Mouse (Mus musculus) right cerebral cortex, postnatal 10 days (tissue): Measurements from ENCODE around the gene Exosc6.
A peak's percentile ranks its signal among the peaks of the same experiment; 100 is the strongest.
"Not testable (repeated sequence)": the region's sequence is repeated elsewhere in the genome, so short reads cannot be mapped to it uniquely, and the experiment has no call there.

Source experiments
- DNase-seq, 2 experiments: peaks; one replicate each; pipeline ENCODE4 v3.0.0; 2021; ENCODE audit warnings: low spot score in 2 of 2

Exosc6 gene

GRCm38 (mm10) chr8:111056158-111056663, at the start of gene Exosc6:
Exosc6 (plus strand) TSS chr8:111056339.
- peak; percentile 95 to 96 for DNase-seq

- not testable (repeated sequence) for DNase-seq
These were observed 45.7 kb upstream of the Exosc6 start for GRCm38 (mm10) chr8:111010230-111010991.

- DNase-seq: not testable (repeated sequence)
These were observed 29.5 kb upstream of the Exosc6 start for GRCm38 (mm10) chr8:111026609-111027008.

- DNase-seq: peak; percentile 92 to 93
These were observed 28.7 kb upstream of the Exosc6 start for GRCm38 (mm10) chr8:111027391-111027937.

GRCm38 (mm10) chr8:111029589-111029988, 26.6 kb upstream of the Exosc6 start:
- no peak for DNase-seq

GRCm38 (mm10) chr8:111030045-111030444, 26.1 kb upstream of the Exosc6 start:
- DNase-seq: no peak

GRCm38 (mm10) chr8:111031572-111031971, 24.6 kb upstream of the Exosc6 start, which contains the start of gene Ddx19b:
Ddx19b (minus strand) TSS chr8:111031751.
- DNase-seq: no peak

- no peak for DNase-seq
These were observed 23.2 kb upstream of the Exosc6 start, which contains the start of gene Aars for GRCm38 (mm10) chr8:111032916-111033315. Aars (plus strand) TSS chr8:111033144.

GRCm38 (mm10) chr8:111033482-111034215, 22.5 kb upstream of the Exosc6 start:
- peak; percentile 100 for DNase-seq

GRCm38 (mm10) chr8:111034276-111034675, 21.9 kb upstream of the Exosc6 start:
- no peak for DNase-seq

GRCm38 (mm10) chr8:111036591-111036990, 19.5 kb upstream of the Exosc6 start:
- no peak for DNase-seq

GRCm38 (mm10) chr8:111042546-111042945, 13.6 kb upstream of the Exosc6 start:
- no peak for DNase-seq

GRCm38 (mm10) chr8:111044003-111044734, 12.0 kb upstream of the Exosc6 start:
- DNase-seq: no peak

- no peak for DNase-seq
These were observed 7.4 kb upstream of the Exosc6 start for GRCm38 (mm10) chr8:111048694-111049093.

GRCm38 (mm10) chr8:111049106-111049505, 7.0 kb upstream of the Exosc6 start:
- DNase-seq: no peak

- DNase-seq: peak in 1 of 2 experiments; percentile 39
These were observed 2.2 kb upstream of the Exosc6 start for GRCm38 (mm10) chr8:111053827-111054518.

- DNase-seq: no peak
These were observed 1.0 kb upstream of the Exosc6 start for GRCm38 (mm10) chr8:111055031-111055634.

GRCm38 (mm10) chr8:111055661-111056060, 478 bp upstream of the Exosc6 start:
- no peak for DNase-seq

GRCm38 (mm10) chr8:111056691-111057293, 653 bp downstream of the Exosc6 start:
- peak; percentile 66 to 68 for DNase-seq

- no peak for DNase-seq
These were observed 2.9 kb downstream of the Exosc6 start for GRCm38 (mm10) chr8:111058946-111059572.
